ENCODE assay signal across 18 mouse cellular contexts in the genomic region with DNA sequence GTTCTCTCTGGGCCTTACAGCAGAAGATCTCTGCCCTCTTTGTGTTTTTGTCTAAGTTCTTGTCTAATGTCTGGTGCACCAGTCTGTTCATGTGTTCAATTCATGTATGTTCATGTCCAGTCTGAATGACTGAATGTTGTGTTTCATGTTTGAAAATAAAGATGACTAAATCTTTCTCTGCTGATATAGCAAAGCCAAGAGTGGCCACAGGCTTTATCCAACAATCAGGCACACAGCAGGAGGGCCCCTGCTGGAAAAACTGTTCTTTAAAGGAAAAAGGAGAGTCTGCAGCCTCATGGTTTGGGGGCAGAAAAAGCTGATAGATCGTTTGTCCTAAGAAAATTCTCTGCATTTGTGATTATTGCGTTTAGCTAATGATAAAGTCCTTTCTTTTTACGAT. TPM values are rescaled to one million over a fixed set of nuclear protein-coding genes. Genes with fewer than 3 reads are reported as not detected.
"Had no signal": no experiment of that assay in that cellular context is flagged by ENCODE, and none has a peak within 500 bp of the region (broad histone marks: within the 10 kb centered on the region; RNA-seq: fewer than 3 reads in every experiment).

No protein-coding gene starts in this region.

- H3K9ac ChIP-seq: limb, embryonic 15.5 days; liver, embryonic 12.5 days; lung, embryonic 14.5 days; neural tube, embryonic 15.5 days; stomach, embryonic 15.5 days had no signal

- DNase-seq: kidney, adult 18-20 months; kidney, postnatal 10 days; kidney, postnatal 4 days; lung, embryonic 14.5 days; lung, postnatal 10 days; lung, postnatal 4 days; right cerebral cortex, postnatal 4 days; spleen, adult 18-20 months; thymus, adult 2 months; thymus, postnatal 25 days had no signal

- H3K4me2 ChIP-seq: limb, embryonic 15.5 days; liver, embryonic 12.5 days; lung, embryonic 14.5 days; neural tube, embryonic 15.5 days; stomach, embryonic 15.5 days had no signal

- H3K9me3 ChIP-seq: limb, embryonic 15.5 days; liver, embryonic 12.5 days; neural tube, embryonic 15.5 days; stomach, embryonic 15.5 days had no signal

- ATAC-seq: liver, embryonic 12.5 days had no signal

- H3K36me3 ChIP-seq: limb, embryonic 15.5 days; liver, embryonic 12.5 days; neural tube, embryonic 15.5 days; stomach, embryonic 15.5 days had no signal

- H3K27me3 ChIP-seq: limb, embryonic 15.5 days; liver, embryonic 12.5 days; neural tube, embryonic 15.5 days; stomach, embryonic 15.5 days had no signal

- H3K4me3 ChIP-seq: layer of hippocampus, adult 2 months; limb, embryonic 15.5 days; liver, embryonic 12.5 days; myocyte; neural tube, embryonic 15.5 days; stomach, embryonic 15.5 days had no signal

- H3K4me1 ChIP-seq: limb, embryonic 15.5 days; liver, embryonic 12.5 days; neural tube, embryonic 15.5 days; stomach, embryonic 15.5 days had no signal

- H3K27ac ChIP-seq: layer of hippocampus, adult 2 months; limb, embryonic 15.5 days; liver, embryonic 12.5 days; neural tube, embryonic 15.5 days; stomach, embryonic 15.5 days had no signal

RNA-seq across cellular contexts. Expression of gene Akr1c19, which starts 16.2 kb away (rescaled TPM):
- total RNA-seq: layer of hippocampus, adult 2 months; left cerebral cortex, postnatal 14 days; megakaryocyte, adult 5-6 weeks had no signal
- polyA plus RNA-seq: myocyte had no signal
